Mouse (Mus musculus): ENCODE data around the gene Tekt2. TPM values are rescaled to one million over a fixed set of nuclear protein-coding genes. Genes with fewer than 3 reads are reported as not detected.

Tekt2 gene
- polyA plus RNA-seq, 1 experiment from 2014 or later, result 11.9 TPM

DNA sequence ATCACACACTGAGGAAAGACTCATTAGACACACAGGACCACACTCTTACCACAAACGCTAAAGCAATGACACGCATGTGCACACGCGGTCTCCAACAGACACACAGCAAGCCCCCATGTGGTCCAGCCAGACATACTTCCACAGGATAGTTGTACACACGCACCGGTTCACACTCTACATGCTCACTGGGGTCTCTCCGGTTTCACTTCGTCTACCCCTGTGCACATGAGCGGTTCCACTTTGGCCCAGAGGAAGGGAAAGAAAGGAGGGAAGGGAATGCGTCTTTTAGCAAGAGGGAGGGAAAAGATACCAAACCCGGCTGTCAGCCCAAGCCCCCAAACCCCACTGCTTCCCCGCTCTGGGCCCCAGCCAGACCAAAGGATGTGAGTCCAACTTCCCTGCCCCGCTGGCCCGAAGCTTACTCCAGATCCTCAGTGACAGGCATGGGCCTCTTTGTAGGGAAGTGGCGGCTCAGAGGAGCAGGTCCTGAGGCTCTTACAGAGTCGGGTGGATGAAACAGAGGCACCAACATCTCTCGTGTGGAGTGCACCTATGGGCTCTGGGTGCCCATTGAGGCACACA, 37.3 kb downstream of the Tekt2 start:
- no peaks in the 10 kb centered on the region for H3K36me3 ChIP-seq (ENCODE audit: control insufficient read depth, insufficient read depth, low read length)
- peak overlapping the region; percentile 44; the same call in 1 of the 2 replicates for H3K27ac ChIP-seq (ENCODE audit: low read length)
- H3K4me2 ChIP-seq (replicated peaks; ENCODE audit: low read depth, low read length), result peak overlapping the region; percentile 74; the same call in 1 of the 2 replicates
- H3K27me3 ChIP-seq (ENCODE audit: control insufficient read depth, insufficient read depth, low read length), result no peaks in the 10 kb centered on the region; the same call in 1 of the 2 replicates
- H3K9me3 ChIP-seq (ENCODE audit: control insufficient read depth, low read depth, low read length), result no peaks in the 10 kb centered on the region
- no peak; the same call in 1 of the 2 replicates for ATAC-seq (ENCODE audit: insufficient number of reproducible peaks, insufficient read depth, low FRiP score, low read depth)
- H3K9ac ChIP-seq (replicated peaks; ENCODE audit: low read depth, low read length), result no peak overlapping the region
- peak overlapping the region; percentile 5; the same call in 1 of the 2 replicates for H3K4me3 ChIP-seq (ENCODE audit: low read depth, low read length)
- peaks cover 7% of the 10 kb centered on the region for H3K4me1 ChIP-seq (ENCODE audit: control insufficient read depth, insufficient read depth, low read length)
- WGBS, result 29% methylated on average over 16 of the region's 17 CpGs

DNA sequence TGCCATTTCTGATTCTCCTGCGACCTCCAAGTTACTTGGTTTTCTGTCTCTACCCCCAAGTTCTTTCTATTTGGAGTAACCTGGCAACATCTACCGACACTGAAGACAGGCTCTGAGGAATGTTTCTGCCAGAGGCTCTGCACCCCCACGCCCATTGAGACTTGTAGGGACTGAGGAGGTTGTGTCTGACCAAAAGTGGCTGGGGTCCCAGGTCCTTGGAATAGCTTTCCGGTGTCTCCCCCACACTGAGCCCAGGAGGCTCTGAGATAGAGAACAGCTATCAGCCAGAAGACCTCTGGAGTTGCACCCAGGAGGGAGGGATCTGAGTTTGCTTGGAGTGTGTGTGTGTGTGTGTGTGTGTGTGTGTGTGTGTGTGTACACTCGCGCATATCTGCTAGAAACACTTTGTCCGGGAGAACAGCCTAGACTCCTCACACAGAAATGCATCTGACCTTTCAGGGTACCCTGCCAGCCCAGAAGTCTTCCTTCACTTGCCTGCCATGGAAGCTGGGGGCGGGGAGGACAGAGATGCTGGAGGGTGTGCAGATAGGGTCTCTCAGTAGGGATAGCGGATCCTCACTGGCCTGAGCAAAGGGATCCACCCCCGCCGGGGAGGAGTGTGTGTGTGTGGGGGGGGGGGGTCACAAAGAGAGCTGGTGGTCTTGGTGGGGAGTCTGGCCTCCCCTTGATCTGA, 38.0 kb downstream of the Tekt2 start:
- peak overlapping the region; percentile 74 for H3K4me2 ChIP-seq (replicated peaks; ENCODE audit: low read depth, low read length)
- ATAC-seq (ENCODE audit: insufficient number of reproducible peaks, insufficient read depth, low FRiP score, low read depth), result peak; percentile 30
- peaks cover 7% of the 10 kb centered on the region for H3K4me1 ChIP-seq (ENCODE audit: control insufficient read depth, insufficient read depth, low read length)
- H3K36me3 ChIP-seq (ENCODE audit: control insufficient read depth, insufficient read depth, low read length), result no peaks in the 10 kb centered on the region
- H3K27ac ChIP-seq (ENCODE audit: low read length), result peak overlapping the region; percentile 44; the same call in 1 of the 2 replicates
- WGBS, result 28% methylated on average over 11 of the region's 11 CpGs
- peak overlapping the region; percentile 37; the same call in 1 of the 2 replicates for H3K4me3 ChIP-seq (ENCODE audit: low read depth, low read length)
- H3K9me3 ChIP-seq (ENCODE audit: control insufficient read depth, low read depth, low read length), result no peaks in the 10 kb centered on the region
- no peak overlapping the region for H3K9ac ChIP-seq (replicated peaks; ENCODE audit: low read depth, low read length)
- no peaks in the 10 kb centered on the region; the same call in 1 of the 2 replicates for H3K27me3 ChIP-seq (ENCODE audit: control insufficient read depth, insufficient read depth, low read length)

DNA sequence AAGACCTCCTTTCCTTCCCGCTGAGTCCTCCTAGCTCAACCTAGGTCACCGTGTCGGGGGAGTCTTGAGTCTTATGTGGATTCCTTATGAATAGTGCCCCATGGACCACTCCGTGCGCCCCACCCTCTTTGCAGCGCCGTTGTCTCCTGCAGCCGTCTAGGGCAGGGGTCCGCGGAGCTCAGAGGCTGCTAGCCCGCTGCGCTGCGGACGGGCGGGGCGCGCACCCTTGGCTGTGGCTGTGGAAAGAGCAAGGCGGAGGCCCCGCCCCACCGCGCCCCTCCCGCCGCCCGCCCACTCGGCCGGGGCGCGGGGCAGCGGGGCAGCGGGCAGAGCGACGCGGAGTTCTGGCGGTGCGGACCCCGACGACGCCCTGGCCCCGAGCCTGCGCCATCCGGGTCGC, 39.0 kb downstream of the Tekt2 start, which contains the start of gene Col8a2:
Gene Col8a2, plus strand, starts transcription at position 302 of the 400 bp plus-strand sequence.
- H3K9me3 ChIP-seq (ENCODE audit: control insufficient read depth, low read depth, low read length), result no peaks in the 10 kb centered on the region
- H3K4me1 ChIP-seq (ENCODE audit: control insufficient read depth, insufficient read depth, low read length), result peaks cover 7% of the 10 kb centered on the region
- peak within 1 kb of the TSS; percentile 25; the same call in 1 of the 2 replicates for H3K9ac ChIP-seq (replicated peaks; ENCODE audit: low read depth, low read length)
- peak within 1 kb of the TSS; percentile 74 for H3K4me2 ChIP-seq (replicated peaks; ENCODE audit: low read depth, low read length)
- H3K27me3 ChIP-seq (ENCODE audit: control insufficient read depth, insufficient read depth, low read length), result no peaks in the 10 kb centered on the region; the same call in 1 of the 2 replicates
- H3K27ac ChIP-seq (ENCODE audit: low read length), result peak within 1 kb of the TSS; percentile 44; the same call in 1 of the 2 replicates
- WGBS, result 1% methylated on average over 27 of the region's 42 CpGs
- ATAC-seq (ENCODE audit: insufficient number of reproducible peaks, insufficient read depth, low FRiP score, low read depth), result 0 out of 2 replicates have a peak, but pooled peaks have one; percentile 39
- no peaks in the 10 kb centered on the region for H3K36me3 ChIP-seq (ENCODE audit: control insufficient read depth, insufficient read depth, low read length)
- H3K4me3 ChIP-seq (ENCODE audit: low read depth, low read length), result peak within 1 kb of the TSS; percentile 37

GRCm38 (mm10) chr4:126283582-126283981, 41.9 kb downstream of the Tekt2 start:
- Histone ChIP-seq H3K4me2 (replicated peaks; ENCODE audit: low read depth, low read length) (no peak overlapping the region), H3K9ac (replicated peaks; ENCODE audit: low read depth, low read length) (no peak overlapping the region), H3K27me3 (ENCODE audit: control insufficient read depth, insufficient read depth, low read length) (no peaks in the 10 kb centered on the region; the same call in 1 of the 2 replicates), H3K36me3 (ENCODE audit: control insufficient read depth, insufficient read depth, low read length) (no peaks in the 10 kb centered on the region), H3K4me1 (ENCODE audit: control insufficient read depth, insufficient read depth, low read length) (peaks cover 7% of the 10 kb centered on the region), H3K9me3 (ENCODE audit: control insufficient read depth, low read depth, low read length) (no peaks in the 10 kb centered on the region), H3K27ac (ENCODE audit: low read length) (no peak overlapping the region), H3K4me3 (ENCODE audit: low read depth, low read length) (no peak overlapping the region)
- WGBS, result 85% methylated on average over 8 of the region's 8 CpGs
- ATAC-seq (ENCODE audit: insufficient number of reproducible peaks, insufficient read depth, low FRiP score, low read depth), result no peak

DNA sequence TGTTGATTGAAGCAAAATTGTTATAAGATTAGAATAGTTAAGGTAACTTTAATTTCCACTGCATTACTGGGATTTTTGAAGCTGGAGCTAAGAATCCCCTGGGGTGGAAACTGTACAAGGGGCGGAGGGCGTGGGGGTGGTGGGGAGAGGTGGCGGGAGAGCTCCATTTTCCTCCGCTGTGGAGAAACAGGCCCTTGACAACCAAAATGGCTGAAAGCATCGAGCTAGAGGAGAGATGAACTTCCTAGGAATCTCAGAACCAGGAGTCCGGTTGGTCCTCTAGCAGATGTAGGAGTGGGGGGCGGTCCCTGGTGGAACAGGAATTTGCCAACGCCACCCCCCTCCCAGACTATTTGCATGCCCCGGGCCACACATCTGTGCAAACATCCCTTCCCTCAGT, 43.8 kb downstream of the Tekt2 start:
- H3K27ac ChIP-seq (ENCODE audit: low read length), result no peak overlapping the region
- no peak overlapping the region for H3K9ac ChIP-seq (replicated peaks; ENCODE audit: low read depth, low read length)
- H3K27me3 ChIP-seq (ENCODE audit: control insufficient read depth, insufficient read depth, low read length), result no peaks in the 10 kb centered on the region; the same call in 1 of the 2 replicates
- no peaks in the 10 kb centered on the region for H3K36me3 ChIP-seq (ENCODE audit: control insufficient read depth, insufficient read depth, low read length)
- H3K4me2 ChIP-seq (replicated peaks; ENCODE audit: low read depth, low read length), result no peak overlapping the region
- ATAC-seq (ENCODE audit: insufficient number of reproducible peaks, insufficient read depth, low FRiP score, low read depth), result no peak
- H3K9me3 ChIP-seq (ENCODE audit: control insufficient read depth, low read depth, low read length), result no peaks in the 10 kb centered on the region
- 72% methylated on average over 9 of the region's 9 CpGs for WGBS
- no peak overlapping the region for H3K4me3 ChIP-seq (ENCODE audit: low read depth, low read length)
- H3K4me1 ChIP-seq (ENCODE audit: control insufficient read depth, insufficient read depth, low read length), result no peaks in the 10 kb centered on the region

GRCm38 (mm10) chr4:126278961-126279360, 46.5 kb downstream of the Tekt2 start:
- Histone ChIP-seq H3K4me3 (ENCODE audit: low read depth, low read length) (no peak overlapping the region), H3K4me2 (replicated peaks; ENCODE audit: low read depth, low read length) (no peak overlapping the region), H3K4me1 (ENCODE audit: control insufficient read depth, insufficient read depth, low read length) (no peaks in the 10 kb centered on the region), H3K27me3 (ENCODE audit: control insufficient read depth, insufficient read depth, low read length) (no peaks in the 10 kb centered on the region), H3K27ac (ENCODE audit: low read length) (no peak overlapping the region), H3K9ac (replicated peaks; ENCODE audit: low read depth, low read length) (no peak overlapping the region), H3K9me3 (ENCODE audit: control insufficient read depth, low read depth, low read length) (no peaks in the 10 kb centered on the region), H3K36me3 (ENCODE audit: control insufficient read depth, insufficient read depth, low read length) (peaks cover 3% of the 10 kb centered on the region; the same call in 1 of the 2 replicates)
- 65% methylated on average over 9 of the region's 9 CpGs for WGBS
- ATAC-seq (ENCODE audit: insufficient number of reproducible peaks, insufficient read depth, low FRiP score, low read depth), result no peak

- Histone ChIP-seq H3K4me3 (ENCODE audit: low read depth, low read length) (no peak overlapping the region), H3K9ac (replicated peaks; ENCODE audit: low read depth, low read length) (no peak overlapping the region), H3K9me3 (ENCODE audit: control insufficient read depth, low read depth, low read length) (no peaks in the 10 kb centered on the region), H3K27ac (ENCODE audit: low read length) (no peak overlapping the region), H3K27me3 (ENCODE audit: control insufficient read depth, insufficient read depth, low read length) (no peaks in the 10 kb centered on the region), H3K36me3 (ENCODE audit: control insufficient read depth, insufficient read depth, low read length) (peaks cover 6% of the 10 kb centered on the region), H3K4me2 (replicated peaks; ENCODE audit: low read depth, low read length) (no peak overlapping the region), H3K4me1 (ENCODE audit: control insufficient read depth, insufficient read depth, low read length) (no peaks in the 10 kb centered on the region)
- ATAC-seq (ENCODE audit: insufficient number of reproducible peaks, insufficient read depth, low FRiP score, low read depth), result no peak
- WGBS, result 35% methylated on average over 9 of the region's 9 CpGs
These were observed 46.9 kb downstream of the Tekt2 start for GRCm38 (mm10) chr4:126278565-126278915.

- no peak overlapping the region for H3K9ac ChIP-seq (replicated peaks; ENCODE audit: low read depth, low read length)
- peaks cover 11% of the 10 kb centered on the region for H3K36me3 ChIP-seq (ENCODE audit: control insufficient read depth, insufficient read depth, low read length)
- no peak overlapping the region for H3K4me3 ChIP-seq (ENCODE audit: low read depth, low read length)
- H3K4me1 ChIP-seq (ENCODE audit: control insufficient read depth, insufficient read depth, low read length), result no peaks in the 10 kb centered on the region
- peak overlapping the region; percentile 23; the same call in 1 of the 2 replicates for H3K4me2 ChIP-seq (replicated peaks; ENCODE audit: low read depth, low read length)
- WGBS, result 9% methylated on average over 13 of the region's 13 CpGs
- no peaks in the 10 kb centered on the region for H3K9me3 ChIP-seq (ENCODE audit: control insufficient read depth, low read depth, low read length)
- ATAC-seq (ENCODE audit: insufficient number of reproducible peaks, insufficient read depth, low FRiP score, low read depth), result peak; percentile 44; the same call in 1 of the 2 replicates
- H3K27me3 ChIP-seq (ENCODE audit: control insufficient read depth, insufficient read depth, low read length), result no peaks in the 10 kb centered on the region
- no peak overlapping the region for H3K27ac ChIP-seq (ENCODE audit: low read length)
These were observed 47.5 kb downstream of the Tekt2 start for GRCm38 (mm10) chr4:126277906-126278564.
